Mouse (Mus musculus): ENCODE measurements at regions not wholly inside any gene's neighbourhood (a gene's known extent, or its start where the extent isn't known, plus 50 kb on each side); places are given as distances from the start of the nearest gene placed in this dataset.
"Not testable (repeated sequence)": the region's sequence is repeated elsewhere in the genome, so short reads cannot be mapped to it uniquely, and the experiment has no call there.

GRCm38 (mm10) chr2:100918122-100918521, 706.4 kb upstream of the Rag2 start:
- no peak for DNase-seq (ENCODE audit: low spot score)

- no peak for DNase-seq (ENCODE audit: low spot score)
These were observed 704.8 kb upstream of the Rag2 start for GRCm38 (mm10) chr2:100919537-100920212.

- DNase-seq (ENCODE audit: low spot score): not testable (repeated sequence)
These were observed 675.9 kb upstream of the Rag2 start for GRCm38 (mm10) chr2:100948632-100949031.

- DNase-seq (ENCODE audit: low spot score): no peak
These were observed 665.1 kb upstream of the Rag2 start for GRCm38 (mm10) chr2:100959412-100959811.

- no peak for DNase-seq (ENCODE audit: low spot score)
These were observed 659.9 kb upstream of the Rag2 start for GRCm38 (mm10) chr2:100964584-100964983.

- DNase-seq (ENCODE audit: low spot score): no peak
These were observed 647.3 kb upstream of the Rag2 start for GRCm38 (mm10) chr2:100977202-100977601.

GRCm38 (mm10) chr2:100982362-100982761, 642.2 kb upstream of the Rag2 start:
- no peak for DNase-seq (ENCODE audit: low spot score)

- DNase-seq (ENCODE audit: low spot score): no peak
These were observed 609.2 kb upstream of the Rag2 start for GRCm38 (mm10) chr2:101015353-101015752.

- DNase-seq (ENCODE audit: low spot score): no peak
These were observed 605.1 kb upstream of the Rag2 start for GRCm38 (mm10) chr2:101019384-101019783.

GRCm38 (mm10) chr2:101021515-101021914, 603.0 kb upstream of the Rag2 start:
- no peak for DNase-seq (ENCODE audit: low spot score)

GRCm38 (mm10) chr2:101043050-101043449, 581.5 kb upstream of the Rag2 start:
- no peak for DNase-seq (ENCODE audit: low spot score)

- DNase-seq (ENCODE audit: low spot score): no peak
These were observed 561.6 kb upstream of the Rag2 start for GRCm38 (mm10) chr2:101062939-101063338.

GRCm38 (mm10) chr2:101074990-101075389, 549.5 kb upstream of the Rag2 start:
- no peak for DNase-seq (ENCODE audit: low spot score)

GRCm38 (mm10) chr2:101080231-101080630, 544.3 kb upstream of the Rag2 start:
- no peak for DNase-seq (ENCODE audit: low spot score)

- no peak for DNase-seq (ENCODE audit: low spot score)
These were observed 540.7 kb upstream of the Rag2 start for GRCm38 (mm10) chr2:101083813-101084212.

- DNase-seq (ENCODE audit: low spot score): no peak
These were observed 539.9 kb upstream of the Rag2 start for GRCm38 (mm10) chr2:101084648-101085047.

- DNase-seq (ENCODE audit: low spot score): no peak
These were observed 517.2 kb upstream of the Rag2 start for GRCm38 (mm10) chr2:101107183-101107872.

- DNase-seq (ENCODE audit: low spot score): no peak
These were observed 487.7 kb upstream of the Rag2 start for GRCm38 (mm10) chr2:101136867-101137266.

GRCm38 (mm10) chr2:101139931-101140330, 484.6 kb upstream of the Rag2 start:
- no peak for DNase-seq (ENCODE audit: low spot score)

GRCm38 (mm10) chr2:101156755-101157271, 467.7 kb upstream of the Rag2 start:
- DNase-seq (ENCODE audit: low spot score): no peak

GRCm38 (mm10) chr2:101159276-101159675, 465.2 kb upstream of the Rag2 start:
- no peak for DNase-seq (ENCODE audit: low spot score)

- DNase-seq (ENCODE audit: low spot score): no peak
These were observed 458.6 kb upstream of the Rag2 start for GRCm38 (mm10) chr2:101165942-101166341.

- DNase-seq (ENCODE audit: low spot score): no peak
These were observed 451.7 kb upstream of the Rag2 start for GRCm38 (mm10) chr2:101172806-101173205.

All from testis, postnatal 14 days (tissue).